Mouse (Mus musculus): ENCODE measurements around the gene Klhl9. TPM values are rescaled to one million over a fixed set of nuclear protein-coding genes. Genes with fewer than 3 reads are reported as not detected.

The Klhl9 gene
- polyA plus RNA-seq, 1 experiment from 2014 or later, result 128 TPM

- ATAC-seq (replicated peaks), result no peak
- Histone ChIP-seq H3K27me3 (no peaks in the 10 kb centered on the region), H3K4me2 (replicated peaks) (no peak overlapping the region), H3K4me3 (no peak overlapping the region), H3K36me3 (no peaks in the 10 kb centered on the region), H3K9ac (replicated peaks) (no peak overlapping the region), H3K27ac (replicated peaks) (no peak overlapping the region), H3K4me1 (no peaks in the 10 kb centered on the region), H3K9me3 (no peaks in the 10 kb centered on the region)
- 55% methylated on average over 3 of the region's 3 CpGs for WGBS
Measured at GRCm38 (mm10) chr4:88744207-88744606, 21.9 kb upstream of the Klhl9 start.

GRCm38 (mm10) chr4:88742771-88743371, 20.6 kb upstream of the Klhl9 start:
- Histone ChIP-seq H3K9ac (replicated peaks) (no peak overlapping the region), H3K27ac (replicated peaks) (no peak overlapping the region), H3K4me1 (no peaks in the 10 kb centered on the region), H3K4me2 (replicated peaks) (no peak overlapping the region), H3K27me3 (no peaks in the 10 kb centered on the region), H3K9me3 (no peaks in the 10 kb centered on the region), H3K4me3 (no peak overlapping the region), H3K36me3 (no peaks in the 10 kb centered on the region)
- 69% methylated on average over 7 of the region's 7 CpGs for WGBS
- no peak for ATAC-seq (replicated peaks)

- H3K4me2 ChIP-seq (replicated peaks), result no peak overlapping the region
- no peak overlapping the region for H3K27ac ChIP-seq (replicated peaks)
- no peaks in the 10 kb centered on the region for H3K27me3 ChIP-seq
- WGBS, result 95% methylated on average over 4 of the region's 4 CpGs
- H3K9ac ChIP-seq (replicated peaks), result no peak overlapping the region
- no peaks in the 10 kb centered on the region for H3K36me3 ChIP-seq
- no peak overlapping the region for H3K4me3 ChIP-seq
- ATAC-seq (replicated peaks), result no peak
- no peaks in the 10 kb centered on the region for H3K4me1 ChIP-seq
- H3K9me3 ChIP-seq, result no peaks in the 10 kb centered on the region
Measured at GRCm38 (mm10) chr4:88741426-88741825, 19.2 kb upstream of the Klhl9 start.

- Histone ChIP-seq H3K4me1 (no peaks in the 10 kb centered on the region), H3K4me2 (replicated peaks) (no peak overlapping the region), H3K27ac (replicated peaks) (no peak overlapping the region), H3K9me3 (no peaks in the 10 kb centered on the region), H3K27me3 (no peaks in the 10 kb centered on the region), H3K36me3 (no peaks in the 10 kb centered on the region), H3K9ac (replicated peaks) (no peak overlapping the region), H3K4me3 (no peak overlapping the region)
- WGBS, result 89% methylated on average over 6 of the region's 6 CpGs
- ATAC-seq (replicated peaks), result no peak
Measured at GRCm38 (mm10) chr4:88739036-88739435, 16.8 kb upstream of the Klhl9 start.

- H3K27me3 ChIP-seq, result no peaks in the 10 kb centered on the region
- WGBS, result 6% methylated on average over 2 of the region's 2 CpGs
- H3K4me1 ChIP-seq, result no peaks in the 10 kb centered on the region
- no peak overlapping the region for H3K4me3 ChIP-seq
- H3K4me2 ChIP-seq (replicated peaks), result no peak overlapping the region
- H3K36me3 ChIP-seq, result no peaks in the 10 kb centered on the region
- ATAC-seq (replicated peaks), result no peak
- no peak overlapping the region for H3K27ac ChIP-seq (replicated peaks)
- H3K9ac ChIP-seq (replicated peaks), result no peak overlapping the region
- H3K9me3 ChIP-seq, result no peaks in the 10 kb centered on the region
Measured at GRCm38 (mm10) chr4:88738480-88738879, 16.2 kb upstream of the Klhl9 start.

GRCm38 (mm10) chr4:88727324-88727723, 5.1 kb upstream of the Klhl9 start:
- no peak; the same call in 1 of the 2 replicates for ATAC-seq (replicated peaks)

GRCm38 (mm10) chr4:88726727-88727126, 4.5 kb upstream of the Klhl9 start:
- no peaks in the 10 kb centered on the region for H3K9me3 ChIP-seq
- H3K4me1 ChIP-seq, result no peaks in the 10 kb centered on the region
- 92% methylated on average over 6 of the region's 6 CpGs for WGBS
- H3K36me3 ChIP-seq, result no peaks in the 10 kb centered on the region
- H3K9ac ChIP-seq (replicated peaks), result no peak overlapping the region
- ATAC-seq (replicated peaks), result no peak
- H3K27ac ChIP-seq (replicated peaks), result no peak overlapping the region
- no peak overlapping the region for H3K4me3 ChIP-seq
- H3K27me3 ChIP-seq, result no peaks in the 10 kb centered on the region
- no peak overlapping the region for H3K4me2 ChIP-seq (replicated peaks)

More at GRCm38 (mm10) chr4:88727324-88727723, 5.1 kb upstream of the Klhl9 start:
- Histone ChIP-seq H3K27ac (replicated peaks) (no peak overlapping the region), H3K27me3 (no peaks in the 10 kb centered on the region), H3K9me3 (no peaks in the 10 kb centered on the region), H3K4me2 (replicated peaks) (no peak overlapping the region), H3K4me1 (no peaks in the 10 kb centered on the region), H3K9ac (replicated peaks) (no peak overlapping the region), H3K4me3 (no peak overlapping the region), H3K36me3 (no peaks in the 10 kb centered on the region)
- 0% methylated on average over 1 of the region's 1 CpGs for WGBS

GRCm38 (mm10) chr4:88723497-88724090, 1.3 kb upstream of the Klhl9 start:
- Histone ChIP-seq H3K27me3 (no peaks in the 10 kb centered on the region), H3K36me3 (peaks cover 4% of the 10 kb centered on the region; the same call in 1 of the 2 replicates), H3K4me1 (peaks cover 26% of the 10 kb centered on the region), H3K9me3 (no peaks in the 10 kb centered on the region), H3K4me3 (no peak overlapping the region), H3K4me2 (replicated peaks) (no peak overlapping the region), H3K27ac (replicated peaks) (no peak overlapping the region), H3K9ac (replicated peaks) (no peak overlapping the region)
- 69% methylated on average over 8 of the region's 8 CpGs for WGBS
- no peak for ATAC-seq (replicated peaks)

- H3K9me3 ChIP-seq, result no peaks in the 10 kb centered on the region
- H3K27me3 ChIP-seq, result no peaks in the 10 kb centered on the region
- peaks cover 33% of the 10 kb centered on the region for H3K36me3 ChIP-seq
- 0 out of 2 replicates have a peak overlapping the region, but pooled peaks have one; percentile 3 for H3K9ac ChIP-seq (replicated peaks)
- ATAC-seq (replicated peaks), result no peak
- H3K4me3 ChIP-seq, result peak overlapping the region; percentile 29
- WGBS, result 60% methylated on average over 1 of the region's 1 CpGs
- H3K4me1 ChIP-seq, result peaks cover 41% of the 10 kb centered on the region
- H3K4me2 ChIP-seq (replicated peaks), result peak overlapping the region; percentile 47
- no peak overlapping the region for H3K27ac ChIP-seq (replicated peaks)
Measured at GRCm38 (mm10) chr4:88718715-88719114, 3.5 kb downstream of the Klhl9 start.

- Histone ChIP-seq H3K9ac (replicated peaks) (no peak overlapping the region), H3K4me2 (replicated peaks) (no peak overlapping the region), H3K9me3 (no peaks in the 10 kb centered on the region), H3K4me3 (no peak overlapping the region), H3K36me3 (peaks cover 37% of the 10 kb centered on the region), H3K27ac (replicated peaks) (no peak overlapping the region), H3K27me3 (no peaks in the 10 kb centered on the region), H3K4me1 (peaks cover 28% of the 10 kb centered on the region)
- no peak for ATAC-seq (replicated peaks)
Measured at GRCm38 (mm10) chr4:88715059-88715458, 7.2 kb downstream of the Klhl9 start.

GRCm38 (mm10) chr4:88714281-88714680, 8.0 kb downstream of the Klhl9 start:
- H3K27me3 ChIP-seq, result no peaks in the 10 kb centered on the region
- 87% methylated on average over 1 of the region's 1 CpGs for WGBS

GRCm38 (mm10) chr4:88707128-88707826, 15.0 kb downstream of the Klhl9 start:
- no peak overlapping the region for H3K4me3 ChIP-seq
- ATAC-seq (replicated peaks), result no peak
- H3K9ac ChIP-seq (replicated peaks), result no peak overlapping the region
- H3K27me3 ChIP-seq, result no peaks in the 10 kb centered on the region
- H3K4me1 ChIP-seq, result no peaks in the 10 kb centered on the region
- H3K27ac ChIP-seq (replicated peaks), result no peak overlapping the region
- 89% methylated on average over 1 of the region's 1 CpGs for WGBS
- H3K36me3 ChIP-seq, result no peaks in the 10 kb centered on the region
- no peaks in the 10 kb centered on the region for H3K9me3 ChIP-seq
- no peak overlapping the region for H3K4me2 ChIP-seq (replicated peaks)

More at GRCm38 (mm10) chr4:88714281-88714680, 8.0 kb downstream of the Klhl9 start:
- Histone ChIP-seq H3K4me1 (peaks cover 21% of the 10 kb centered on the region), H3K9ac (replicated peaks) (no peak overlapping the region), H3K9me3 (no peaks in the 10 kb centered on the region), H3K4me2 (replicated peaks) (no peak overlapping the region), H3K36me3 (peaks cover 35% of the 10 kb centered on the region), H3K27ac (replicated peaks) (no peak overlapping the region), H3K4me3 (no peak overlapping the region)
- ATAC-seq (replicated peaks), result no peak
